Mouse (Mus musculus): ENCODE results near the gene Dlg2. TPM values are rescaled to one million over a fixed set of nuclear protein-coding genes. Genes with fewer than 3 reads are reported as not detected.

Gene Dlg2
- polyA plus RNA-seq, 1 experiment from 2014 or later: 27.1 TPM

DNA sequence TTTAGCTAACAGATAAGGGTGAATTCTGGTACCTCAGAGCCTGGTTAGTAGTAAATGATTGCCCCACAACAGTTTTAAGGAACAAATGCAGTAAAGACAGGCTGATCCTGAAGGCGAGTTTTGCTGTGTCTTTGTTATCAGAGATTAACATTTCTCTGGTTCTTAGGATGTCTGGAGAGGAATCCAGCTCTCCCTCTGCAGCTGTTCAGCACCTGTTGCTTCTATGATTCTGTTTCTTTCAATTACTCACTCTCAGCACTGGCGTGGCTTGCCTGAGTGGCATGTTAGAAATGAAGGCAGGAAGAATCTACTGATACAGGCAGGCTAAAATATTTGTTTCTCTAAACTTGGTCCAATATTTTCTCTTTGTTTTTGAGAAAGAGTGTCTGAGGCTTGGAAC, 133.3 kb downstream of the Dlg2 start:
- H3K4me2 ChIP-seq (ENCODE audit: low read length): no peak overlapping the region
- H3K36me3 ChIP-seq (ENCODE audit: control insufficient read depth, insufficient read depth, low read length): no peaks in the 10 kb centered on the region
- ATAC-seq: no peak
- H3K4me1 ChIP-seq (ENCODE audit: control insufficient read depth, insufficient read depth, low read length): no peaks in the 10 kb centered on the region
- H3K9ac ChIP-seq (ENCODE audit: low read depth, low read length): no peak overlapping the region
- H3K27me3 ChIP-seq (ENCODE audit: control insufficient read depth, insufficient read depth, low read depth, low read length): no peaks in the 10 kb centered on the region
- no peak overlapping the region for H3K4me3 ChIP-seq (ENCODE audit: low read depth, low read length)
- 49% methylated on average over 2 of the region's 2 CpGs for WGBS
- H3K9me3 ChIP-seq (replicated peaks; ENCODE audit: control insufficient read depth, low read length, poor library complexity, severe bottlenecking): no peaks in the 10 kb centered on the region
- H3K27ac ChIP-seq (ENCODE audit: low read length): no peak overlapping the region

DNA sequence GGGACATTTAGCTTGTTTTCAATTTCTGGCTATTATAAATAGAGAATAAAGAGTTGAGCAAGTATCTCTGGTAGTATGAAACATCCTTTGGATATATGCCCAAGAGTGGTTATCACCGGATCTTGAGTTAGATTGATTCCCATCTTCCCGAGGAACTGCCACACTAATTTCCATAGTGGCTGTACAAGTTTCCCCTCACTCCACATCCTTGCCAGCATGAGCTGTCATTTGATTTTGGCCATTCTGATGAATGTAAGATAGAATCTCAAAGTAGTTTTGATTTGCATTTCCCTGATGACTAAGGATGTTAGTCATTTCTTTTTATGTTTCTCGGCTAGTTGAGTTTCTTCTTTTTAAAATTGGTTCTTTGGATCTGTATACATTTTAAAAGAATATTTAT, 154.1 kb downstream of the Dlg2 start:
- no peaks in the 10 kb centered on the region for H3K36me3 ChIP-seq (ENCODE audit: control insufficient read depth, insufficient read depth, low read length)
- H3K4me1 ChIP-seq (ENCODE audit: control insufficient read depth, insufficient read depth, low read length): no peaks in the 10 kb centered on the region
- no peaks in the 10 kb centered on the region for H3K9me3 ChIP-seq (replicated peaks; ENCODE audit: control insufficient read depth, low read length, poor library complexity, severe bottlenecking)
- no peaks in the 10 kb centered on the region for H3K27me3 ChIP-seq (ENCODE audit: control insufficient read depth, insufficient read depth, low read depth, low read length)
- H3K4me2 ChIP-seq (ENCODE audit: low read length): no peak overlapping the region
- WGBS: 79% methylated on average over 3 of the region's 3 CpGs
- no peak overlapping the region for H3K27ac ChIP-seq (ENCODE audit: low read length)
- no peak overlapping the region for H3K9ac ChIP-seq (ENCODE audit: low read depth, low read length)
- ATAC-seq: no peak
- no peak overlapping the region for H3K4me3 ChIP-seq (ENCODE audit: low read depth, low read length)

DNA sequence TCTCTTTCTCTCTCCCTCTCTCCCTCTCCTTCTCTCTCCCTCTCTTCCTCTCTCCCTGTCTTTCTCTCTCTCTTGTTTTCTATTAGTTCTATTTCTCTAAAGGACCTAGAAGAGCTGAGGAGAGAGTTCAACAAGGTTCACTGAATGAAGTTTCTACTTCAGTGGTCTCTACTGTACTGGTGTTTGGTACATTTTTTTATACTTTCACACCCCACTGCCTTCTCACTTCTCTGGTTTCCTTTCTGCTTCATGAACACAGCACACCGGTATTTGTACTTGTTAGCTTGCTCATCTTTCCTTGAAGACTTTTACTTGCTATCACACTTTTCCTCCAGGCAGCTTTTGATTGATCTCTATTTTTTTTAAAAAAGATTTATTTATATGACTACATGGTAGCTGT, 173.0 kb downstream of the Dlg2 start:
- H3K36me3 ChIP-seq (ENCODE audit: control insufficient read depth, insufficient read depth, low read length): no peaks in the 10 kb centered on the region
- H3K4me3 ChIP-seq (ENCODE audit: low read depth, low read length): no peak overlapping the region
- no peak overlapping the region for H3K9ac ChIP-seq (ENCODE audit: low read depth, low read length)
- no peak for ATAC-seq
- H3K27ac ChIP-seq (ENCODE audit: low read length): no peak overlapping the region
- H3K27me3 ChIP-seq (ENCODE audit: control insufficient read depth, insufficient read depth, low read depth, low read length): no peaks in the 10 kb centered on the region
- WGBS: 88% methylated on average over 1 of the region's 1 CpGs
- H3K4me1 ChIP-seq (ENCODE audit: control insufficient read depth, insufficient read depth, low read length): no peaks in the 10 kb centered on the region
- no peak overlapping the region for H3K4me2 ChIP-seq (ENCODE audit: low read length)
- H3K9me3 ChIP-seq (replicated peaks; ENCODE audit: control insufficient read depth, low read length, poor library complexity, severe bottlenecking): no peaks in the 10 kb centered on the region

DNA sequence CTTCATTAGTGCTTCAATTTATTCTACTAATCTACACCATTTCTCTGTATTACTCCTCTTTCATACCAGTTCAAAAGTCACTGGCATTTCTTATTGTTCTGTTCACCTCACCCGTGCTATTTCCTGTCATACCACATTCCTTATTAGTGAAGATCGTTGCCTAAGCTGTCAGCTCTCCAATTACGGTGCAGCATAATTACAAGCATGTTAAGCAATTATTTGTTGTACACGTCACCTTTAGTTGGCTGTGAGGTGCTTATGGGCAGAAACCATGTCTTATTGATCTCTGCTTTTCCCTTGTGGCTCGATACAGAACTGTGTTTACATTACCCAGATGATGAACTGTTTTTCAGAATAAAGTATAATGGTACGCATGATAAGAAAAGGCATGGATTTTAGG, 174.7 kb downstream of the Dlg2 start:
- ATAC-seq: 0 out of 2 replicates have a peak, but pooled peaks have one; percentile 17
- Histone ChIP-seq H3K27ac (ENCODE audit: low read length) (no peak overlapping the region), H3K9me3 (replicated peaks; ENCODE audit: control insufficient read depth, low read length, poor library complexity, severe bottlenecking) (no peaks in the 10 kb centered on the region), H3K27me3 (ENCODE audit: control insufficient read depth, insufficient read depth, low read depth, low read length) (no peaks in the 10 kb centered on the region), H3K4me3 (ENCODE audit: low read depth, low read length) (no peak overlapping the region), H3K36me3 (ENCODE audit: control insufficient read depth, insufficient read depth, low read length) (no peaks in the 10 kb centered on the region), H3K4me2 (ENCODE audit: low read length) (no peak overlapping the region), H3K9ac (ENCODE audit: low read depth, low read length) (no peak overlapping the region), H3K4me1 (ENCODE audit: control insufficient read depth, insufficient read depth, low read length) (no peaks in the 10 kb centered on the region)
- WGBS: 53% methylated on average over 6 of the region's 6 CpGs

DNA sequence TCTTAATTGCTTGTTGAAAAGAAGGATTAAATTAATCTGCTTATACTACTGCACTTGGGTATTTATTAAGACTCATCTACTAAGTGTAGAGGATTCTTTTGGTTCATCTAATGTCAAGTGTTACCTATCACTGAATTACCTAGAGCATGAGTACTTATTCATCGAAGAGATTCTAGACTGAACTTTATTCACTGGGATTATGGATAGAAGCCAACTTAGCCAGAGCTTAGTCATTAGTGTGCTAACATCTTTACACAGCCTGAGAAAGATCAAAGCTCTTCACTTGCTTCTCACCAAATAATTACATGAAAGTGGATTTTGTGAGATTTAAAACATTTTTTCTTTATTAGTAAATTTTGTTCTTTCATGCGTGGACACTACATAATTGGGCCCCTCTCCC, 175.1 kb downstream of the Dlg2 start:
- Histone ChIP-seq H3K27me3 (ENCODE audit: control insufficient read depth, insufficient read depth, low read depth, low read length) (no peaks in the 10 kb centered on the region), H3K36me3 (ENCODE audit: control insufficient read depth, insufficient read depth, low read length) (no peaks in the 10 kb centered on the region), H3K4me1 (ENCODE audit: control insufficient read depth, insufficient read depth, low read length) (no peaks in the 10 kb centered on the region), H3K9ac (ENCODE audit: low read depth, low read length) (no peak overlapping the region), H3K9me3 (replicated peaks; ENCODE audit: control insufficient read depth, low read length, poor library complexity, severe bottlenecking) (no peaks in the 10 kb centered on the region), H3K27ac (ENCODE audit: low read length) (no peak overlapping the region), H3K4me3 (ENCODE audit: low read depth, low read length) (no peak overlapping the region), H3K4me2 (ENCODE audit: low read length) (no peak overlapping the region)
- 72% methylated on average over 2 of the region's 2 CpGs for WGBS
- ATAC-seq: no peak

DNA sequence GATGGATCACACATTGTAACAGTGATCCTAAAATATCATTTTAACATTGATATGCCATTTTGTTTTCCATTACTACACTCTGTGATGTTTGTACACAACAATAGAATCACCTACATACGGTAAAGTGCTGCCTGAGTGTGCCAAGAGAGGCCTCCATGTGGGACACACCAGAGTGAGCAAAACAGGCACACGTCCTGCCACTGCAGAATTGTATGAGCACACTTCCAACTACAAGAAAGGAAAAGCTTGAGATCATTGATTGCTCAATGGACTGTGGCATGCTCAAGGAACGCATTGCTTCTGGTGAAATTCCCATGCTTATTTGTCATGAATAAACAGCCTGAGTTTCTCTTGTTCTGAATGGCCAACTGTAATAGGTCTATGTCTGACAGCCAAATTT, 182.1 kb downstream of the Dlg2 start:
- Histone ChIP-seq H3K4me3 (ENCODE audit: low read depth, low read length) (no peak overlapping the region), H3K4me2 (ENCODE audit: low read length) (no peak overlapping the region), H3K9ac (ENCODE audit: low read depth, low read length) (no peak overlapping the region), H3K9me3 (replicated peaks; ENCODE audit: control insufficient read depth, low read length, poor library complexity, severe bottlenecking) (no peaks in the 10 kb centered on the region), H3K27ac (ENCODE audit: low read length) (no peak overlapping the region), H3K27me3 (ENCODE audit: control insufficient read depth, insufficient read depth, low read depth, low read length) (no peaks in the 10 kb centered on the region), H3K36me3 (ENCODE audit: control insufficient read depth, insufficient read depth, low read length) (no peaks in the 10 kb centered on the region), H3K4me1 (ENCODE audit: control insufficient read depth, insufficient read depth, low read length) (no peaks in the 10 kb centered on the region)
- ATAC-seq: no peak
- WGBS: 67% methylated on average over 3 of the region's 3 CpGs

DNA sequence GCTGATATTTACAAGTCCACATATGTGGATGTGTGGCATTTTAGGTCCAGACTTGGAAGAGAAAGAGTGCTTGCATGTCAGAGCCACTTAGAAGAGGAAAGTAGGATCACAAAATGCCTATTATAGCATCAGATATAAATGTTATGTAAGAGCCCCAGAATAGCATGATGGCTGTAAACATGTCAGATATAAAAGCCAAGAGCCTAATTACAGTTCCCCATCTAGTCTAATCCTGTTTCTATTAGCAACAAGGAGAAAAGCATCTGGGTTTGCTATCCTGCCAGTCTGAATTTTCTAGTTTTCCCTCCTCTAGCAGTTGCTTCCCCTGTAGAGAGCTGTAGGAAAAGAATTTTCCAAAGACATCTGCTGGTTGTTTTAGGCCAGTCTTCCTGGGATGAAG, 217.6 kb downstream of the Dlg2 start:
- no peak overlapping the region for H3K27ac ChIP-seq (ENCODE audit: low read length)
- no peaks in the 10 kb centered on the region for H3K27me3 ChIP-seq (ENCODE audit: control insufficient read depth, insufficient read depth, low read depth, low read length)
- no peaks in the 10 kb centered on the region for H3K4me1 ChIP-seq (ENCODE audit: control insufficient read depth, insufficient read depth, low read length)
- no peak overlapping the region for H3K4me3 ChIP-seq (ENCODE audit: low read depth, low read length)
- no peaks in the 10 kb centered on the region for H3K9me3 ChIP-seq (replicated peaks; ENCODE audit: control insufficient read depth, low read length, poor library complexity, severe bottlenecking)
- H3K9ac ChIP-seq (ENCODE audit: low read depth, low read length): no peak overlapping the region
- H3K4me2 ChIP-seq (ENCODE audit: low read length): no peak overlapping the region
- no peaks in the 10 kb centered on the region for H3K36me3 ChIP-seq (ENCODE audit: control insufficient read depth, insufficient read depth, low read length)
- ATAC-seq: no peak

DNA sequence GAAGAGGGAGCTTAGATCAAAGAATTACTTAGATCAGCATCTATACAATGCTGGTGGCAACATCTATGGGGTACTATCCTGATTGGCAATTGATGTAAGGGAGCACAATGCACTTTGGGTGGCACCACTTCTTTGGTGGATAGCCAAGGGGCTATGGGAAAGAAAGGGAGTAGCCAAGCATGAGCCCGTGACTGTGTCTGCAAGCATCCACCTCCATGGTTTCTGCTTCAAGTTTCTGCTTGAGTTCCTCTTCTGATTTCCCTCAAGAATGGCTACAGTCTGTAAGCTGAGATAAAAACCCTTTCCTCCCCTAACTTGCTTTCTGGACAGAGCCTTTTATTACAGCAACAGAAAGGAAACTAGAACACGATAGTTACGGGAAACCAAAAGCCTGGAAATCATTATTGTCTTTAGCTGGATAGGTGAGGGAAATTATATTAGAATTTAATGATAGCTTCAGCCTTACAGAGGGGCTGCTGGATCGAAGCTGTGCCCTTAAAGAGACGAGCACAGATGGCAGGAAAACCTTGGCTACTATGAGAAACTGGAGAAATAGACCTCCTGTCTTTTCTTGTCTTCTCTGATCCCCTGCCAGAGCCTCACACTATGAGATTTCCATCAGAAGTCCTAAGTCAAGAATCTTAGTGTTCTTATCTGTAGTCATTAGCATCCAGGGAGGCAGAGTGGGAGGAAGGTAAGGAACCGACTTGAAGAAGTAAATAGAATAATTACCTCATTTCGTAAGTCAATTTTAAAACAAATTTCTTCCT, 219.9 kb downstream of the Dlg2 start:
- WGBS: 40% methylated on average over 7 of the region's 7 CpGs
- Histone ChIP-seq H3K27ac (ENCODE audit: low read length) (no peak overlapping the region), H3K4me2 (ENCODE audit: low read length) (no peak overlapping the region), H3K4me3 (ENCODE audit: low read depth, low read length) (no peak overlapping the region), H3K9ac (ENCODE audit: low read depth, low read length) (no peak overlapping the region), H3K4me1 (ENCODE audit: control insufficient read depth, insufficient read depth, low read length) (no peaks in the 10 kb centered on the region), H3K36me3 (ENCODE audit: control insufficient read depth, insufficient read depth, low read length) (no peaks in the 10 kb centered on the region), H3K9me3 (replicated peaks; ENCODE audit: control insufficient read depth, low read length, poor library complexity, severe bottlenecking) (no peaks in the 10 kb centered on the region), H3K27me3 (ENCODE audit: control insufficient read depth, insufficient read depth, low read depth, low read length) (no peaks in the 10 kb centered on the region)
- no peak for ATAC-seq

DNA sequence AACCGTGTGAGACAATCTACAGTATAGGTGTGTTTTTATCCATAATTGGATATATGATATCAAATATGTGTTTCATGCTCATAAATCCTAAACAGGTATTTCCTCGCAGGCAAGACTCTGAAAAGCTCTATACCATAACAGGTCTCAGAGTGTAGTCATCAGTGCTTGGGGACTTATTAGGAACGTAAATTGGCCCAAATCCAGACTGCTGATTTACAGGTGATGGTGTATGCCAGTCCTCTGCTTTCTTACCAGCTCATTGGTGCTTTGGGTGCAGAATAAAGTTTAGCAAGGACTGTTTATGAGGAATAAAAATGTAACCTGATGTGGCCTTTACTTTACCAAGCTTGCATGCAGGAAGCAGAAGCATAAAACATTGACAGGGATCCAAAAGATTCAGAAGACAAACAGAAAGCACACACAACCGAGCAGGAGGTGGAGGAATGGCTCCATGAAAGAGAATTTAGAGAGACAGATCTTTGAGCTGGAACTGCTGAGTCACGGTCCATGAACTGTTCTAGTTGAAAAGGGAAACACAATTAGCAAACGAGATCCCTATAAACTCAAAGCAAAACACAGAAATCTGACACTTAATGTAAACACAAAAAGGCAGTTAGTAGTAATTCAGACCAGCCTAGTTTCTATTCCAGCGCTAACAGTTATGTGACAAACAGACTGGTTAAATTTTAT, 226.8 kb downstream of the Dlg2 start:
- Histone ChIP-seq H3K36me3 (ENCODE audit: control insufficient read depth, insufficient read depth, low read length) (no peaks in the 10 kb centered on the region), H3K27ac (ENCODE audit: low read length) (no peak overlapping the region), H3K9me3 (replicated peaks; ENCODE audit: control insufficient read depth, low read length, poor library complexity, severe bottlenecking) (no peaks in the 10 kb centered on the region), H3K4me2 (ENCODE audit: low read length) (no peak overlapping the region), H3K4me3 (ENCODE audit: low read depth, low read length) (no peak overlapping the region), H3K9ac (ENCODE audit: low read depth, low read length) (no peak overlapping the region), H3K4me1 (ENCODE audit: control insufficient read depth, insufficient read depth, low read length) (no peaks in the 10 kb centered on the region), H3K27me3 (ENCODE audit: control insufficient read depth, insufficient read depth, low read depth, low read length) (no peaks in the 10 kb centered on the region)
- ATAC-seq: no peak
- WGBS: 65% methylated on average over 7 of the region's 7 CpGs

Measured in midbrain, embryonic 16.5 days (tissue).